Mouse (Mus musculus) MEL (cell line): ENCODE measurements around the gene Schip1. TPM values are rescaled to one million over a fixed set of nuclear protein-coding genes. Genes with fewer than 3 reads are reported as not detected.

Experiments used
- DNase-seq: peaks from one replicate; pipeline ENCODE4 v3.0.0; 2011; ENCODE audit warnings: low read depth, low spot score
- H3K27ac ChIP-seq: 2 replicates; pipeline ENCODE4 v1.5.1; 2012; ENCODE audit warnings: low read depth, mild to moderate bottlenecking, control low read depth, low read length, moderate library complexity; ENCODE audit not compliant: control insufficient read depth
- H3K27me3 ChIP-seq, 2 experiments: fragments of 150-350 bp in 1 of 2; sonication (generic) in 1 of 2; 2 replicates each; pipeline ENCODE4 v1.6.1; 2012; ENCODE audit warnings: low read length in 2 of 2, mild to moderate bottlenecking in 2 of 2, improper control_type of control experiment in 1 of 2, moderate library complexity in 1 of 2; ENCODE audit not compliant: insufficient read depth in 2 of 2, control insufficient read depth in 1 of 2
- H3K36me3 ChIP-seq, 2 experiments: 2 replicates each; pipeline ENCODE4 v1.6.1; 2012 to 2014; ENCODE audit warnings: low read length in 2 of 2, improper control_type of control experiment in 1 of 2, inconsistent platforms in 1 of 2, mild to moderate bottlenecking in 1 of 2; ENCODE audit not compliant: insufficient read depth in 2 of 2, control insufficient read depth in 1 of 2
- H3K4me1 ChIP-seq, 2 experiments: fragments of 150-350 bp in 1 of 2; sonication (generic) in 1 of 2; 2 replicates each; pipeline ENCODE4 v1.6.1; 2012; ENCODE audit warnings: low read length in 2 of 2, improper control_type of control experiment in 1 of 2, mild to moderate bottlenecking in 1 of 2; ENCODE audit not compliant: insufficient read depth in 2 of 2, control insufficient read depth in 1 of 2
- H3K4me3 ChIP-seq, 2 experiments: fragments of 150-350 bp in 1 of 2; sonication (generic) in 1 of 2; 2 replicates each; pipeline ENCODE4 v1.5.1; 2012; ENCODE audit warnings: low read depth in 2 of 2, low read length in 2 of 2, mild to moderate bottlenecking in 2 of 2, moderate library complexity in 2 of 2, control low read depth in 1 of 2, improper control_type of control experiment in 1 of 2; ENCODE audit not compliant: control insufficient read depth in 1 of 2, insufficient read depth in 1 of 2
- H3K79me2 ChIP-seq: 2 replicates; pipeline ENCODE4 v1.6.1; 2012; ENCODE audit warnings: mild to moderate bottlenecking, low read length, moderate library complexity; ENCODE audit not compliant: control insufficient read depth, poor library complexity, insufficient read depth
- H3K9ac ChIP-seq: 2 replicates; pipeline ENCODE4 v1.6.1; 2012; ENCODE audit warnings: low read depth, mild to moderate bottlenecking, control low read depth, low read length, moderate library complexity; ENCODE audit not compliant: control insufficient read depth, poor library complexity, severe bottlenecking
- H3K9me3 ChIP-seq: fragments of 150-350 bp; sonication (generic); replicated peaks from 2 replicates; pipeline ENCODE4 v1.6.1; 2012; ENCODE audit warnings: mild to moderate bottlenecking, low read length, improper control_type of control experiment, moderate library complexity; ENCODE audit not compliant: insufficient read depth
- BHLHE40 ChIP-seq: IDR thresholded peaks from 2 replicates; pipeline ENCODE4 v1.6.1; 2012; ENCODE audit warnings: low read depth, mild to moderate bottlenecking, inconsistent platforms, low read length, improper control_type of control experiment, borderline replicate concordance
- CHD1 ChIP-seq: IDR thresholded peaks from 2 replicates; pipeline ENCODE4 v1.6.1; 2012; ENCODE audit warnings: low read depth, mild to moderate bottlenecking, inconsistent platforms, low read length, improper control_type of control experiment
- CTCF ChIP-seq, 3 experiments: IDR thresholded peaks in 2 of 3; conservative IDR thresholded peaks in 1 of 3; 2 replicates each; pipeline ENCODE4 v1.5.1; 2011 to 2012; ENCODE audit warnings: low read length in 3 of 3, low read depth in 2 of 3, mild to moderate bottlenecking in 2 of 3, improper control_type of control experiment in 1 of 3, inconsistent platforms in 1 of 3, mixed read lengths in 1 of 3, moderate library complexity in 1 of 3; ENCODE audit not compliant: control insufficient read depth in 1 of 3, insufficient read depth in 1 of 3, poor library complexity in 1 of 3, severe bottlenecking in 1 of 3
- ELF1 ChIP-seq: IDR thresholded peaks from 2 replicates; pipeline ENCODE4 v1.6.1; 2014; ENCODE audit warnings: low read depth, mild to moderate bottlenecking, inconsistent platforms, low read length, improper control_type of control experiment, moderate library complexity
- GATA1 ChIP-seq: IDR thresholded peaks from 2 replicates; pipeline ENCODE4 v1.6.1; 2011; ENCODE audit warnings: low read depth, low read length, improper control_type of control experiment
- HCFC1 ChIP-seq: IDR thresholded peaks from 2 replicates; pipeline ENCODE4 v1.6.1; 2012; ENCODE audit warnings: low read depth, mild to moderate bottlenecking, inconsistent platforms, low read length, improper control_type of control experiment, moderate library complexity
- KAT2A ChIP-seq: conservative IDR thresholded peaks from 2 replicates; pipeline ENCODE4 v1.6.1; 2012; ENCODE audit warnings: low read depth, low read length, improper control_type of control experiment, inconsistent platforms
- MAFK ChIP-seq: IDR thresholded peaks from 2 replicates; pipeline ENCODE4 v1.6.1; 2011; ENCODE audit warnings: low read depth, mild to moderate bottlenecking, low read length, improper control_type of control experiment, borderline replicate concordance
- MAX ChIP-seq: IDR thresholded peaks from 2 replicates; pipeline ENCODE4 v1.6.1; 2011; ENCODE audit warnings: low read length, improper control_type of control experiment
- MEF2A ChIP-seq: IDR thresholded peaks from 2 replicates; pipeline ENCODE4 v1.6.1; 2014; ENCODE audit warnings: low read depth, mild to moderate bottlenecking, inconsistent platforms, low read length, improper control_type of control experiment; ENCODE audit not compliant: poor library complexity, insufficient replicate concordance, severe bottlenecking; ENCODE audit errors: extremely low read depth
- MYB ChIP-seq: IDR thresholded peaks from 2 replicates; pipeline ENCODE4 v1.6.1; 2011; ENCODE audit warnings: mild to moderate bottlenecking, low read depth, low read length, improper control_type of control experiment
- MYC ChIP-seq: IDR thresholded peaks from 2 replicates; pipeline ENCODE4 v1.6.1; 2011; ENCODE audit warnings: low read depth, mild to moderate bottlenecking, low read length, improper control_type of control experiment, moderate library complexity
- POLR2AphosphoS5 ChIP-seq: IDR thresholded peaks from 2 replicates; pipeline ENCODE4 v1.6.1; 2012; ENCODE audit warnings: low read depth, borderline replicate concordance, mild to moderate bottlenecking, inconsistent platforms, low read length, moderate library complexity, mixed read lengths
- RAD21 ChIP-seq: IDR thresholded peaks from 2 replicates; pipeline ENCODE4 v1.6.1; 2011; ENCODE audit warnings: mild to moderate bottlenecking, low read depth, low read length, improper control_type of control experiment
- SMC3 ChIP-seq: IDR thresholded peaks from 2 replicates; pipeline ENCODE4 v1.6.1; 2011; ENCODE audit warnings: low read depth, low read length, improper control_type of control experiment
- TBP ChIP-seq: IDR thresholded peaks from 2 replicates; pipeline ENCODE4 v1.8.0; 2011; ENCODE audit warnings: low read depth, low read length, improper control_type of control experiment
- TCF12 ChIP-seq: IDR thresholded peaks from 2 replicates; pipeline ENCODE4 v1.6.1; 2014; ENCODE audit warnings: low read depth, mild to moderate bottlenecking, inconsistent platforms, low read length, improper control_type of control experiment, moderate library complexity
- UBTF ChIP-seq: IDR thresholded peaks from 2 replicates; pipeline ENCODE4 v1.6.1; 2012; ENCODE audit warnings: low read depth, mild to moderate bottlenecking, inconsistent platforms, low read length, improper control_type of control experiment, moderate library complexity, borderline replicate concordance; ENCODE audit not compliant: insufficient read depth
- USF2 ChIP-seq, 2 experiments: IDR thresholded peaks; 2 replicates each; pipeline ENCODE4 v1.6.1; 2011 to 2012; ENCODE audit warnings: improper control_type of control experiment in 2 of 2, low read length in 2 of 2, borderline replicate concordance in 1 of 2, inconsistent platforms in 1 of 2, low read depth in 1 of 2, mild to moderate bottlenecking in 1 of 2; ENCODE audit not compliant: insufficient read depth in 1 of 2
- ZKSCAN1 ChIP-seq: IDR thresholded peaks from 2 replicates; pipeline ENCODE4 v1.6.1; 2012; ENCODE audit warnings: low read depth, mild to moderate bottlenecking, inconsistent platforms, low read length, improper control_type of control experiment, moderate library complexity
- ZMIZ1 ChIP-seq: IDR thresholded peaks from 2 replicates; pipeline ENCODE4 v1.6.1; 2012; ENCODE audit warnings: low read depth, mild to moderate bottlenecking, inconsistent platforms, low read length, improper control_type of control experiment, moderate library complexity
- polyA plus RNA-seq, 2 experiments: library from polyadenylated mRNA; stranded (reverse) in 1 of 2; unstranded in 1 of 2; fragments of >175 nt in 1 of 2; fragments of >200 nt in 1 of 2; gene quantifications; 2 replicates each; pipeline versions ENCODE4 v1.2.1 to v1.2.4; 2012; ENCODE audit warnings: low replicate concordance in 2 of 2, low read depth in 1 of 2; ENCODE audit not compliant: insufficient read length in 2 of 2, insufficient read depth in 1 of 2, missing spikeins in 1 of 2
- total RNA-seq: library from RNA; depleted of rRNA; stranded (reverse); fragments of 300-350 nt; gene quantifications from 2 replicates; pipeline ENCODE4 v1.2.3, GENCODE M21; 2012

Gene Schip1
- total and polyA plus RNA-seq, 3 experiments, result 10.1 to 12.4 TPM; not detected in 1

DNA sequence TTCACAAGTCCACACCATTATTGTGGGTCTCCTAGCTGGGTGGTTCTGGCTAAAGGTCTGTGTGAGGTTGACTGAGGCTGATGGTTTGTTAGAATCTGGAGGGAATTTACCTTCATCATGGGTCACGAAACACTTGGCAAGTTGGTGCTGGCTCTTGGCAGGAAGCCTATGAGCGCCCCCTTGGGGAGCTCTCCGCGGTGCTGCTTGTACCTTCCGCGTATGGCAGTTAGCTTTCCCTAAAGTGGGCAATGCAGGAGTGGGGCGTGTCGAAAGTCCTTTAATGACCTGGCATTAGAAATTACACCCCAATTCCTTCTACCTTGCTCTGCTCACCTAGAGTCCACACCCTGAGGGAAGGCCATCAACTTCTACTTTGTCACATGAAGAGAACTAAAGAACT lies 122.9 kb downstream of the Schip1 start:
- H3K9ac ChIP-seq, result no peak overlapping the region
- no peak overlapping the region for H3K4me3 ChIP-seq
- no peaks in the 10 kb centered on the region for H3K27me3 ChIP-seq
- H3K79me2 ChIP-seq, result no peaks in the 10 kb centered on the region
- no peaks in the 10 kb centered on the region for H3K9me3 ChIP-seq
- TF ChIP-seq USF2 (IDR thresholded peaks at IDR 0.05; ENCODE audit: borderline replicate concordance in 1 of 2, insufficient read depth in 1 of 2, low read depth in 1 of 2, low read length in 2 of 2) (no peak), CTCF (IDR thresholded peaks at IDR 0.05 in 2 of 3, conservative IDR thresholded peaks at IDR 0.05 in 1 of 3; ENCODE audit: control insufficient read depth in 1 of 3, insufficient read depth in 1 of 3, low read depth in 2 of 3, low read length in 3 of 3, poor library complexity in 1 of 3, severe bottlenecking in 1 of 3) (no peak)
- H3K4me1 ChIP-seq, result no peaks in the 10 kb centered on the region
- DNase-seq, result peak; percentile 2
- no peak overlapping the region for H3K27ac ChIP-seq
- H3K36me3 ChIP-seq, result no peaks in the 10 kb centered on the region

DNA sequence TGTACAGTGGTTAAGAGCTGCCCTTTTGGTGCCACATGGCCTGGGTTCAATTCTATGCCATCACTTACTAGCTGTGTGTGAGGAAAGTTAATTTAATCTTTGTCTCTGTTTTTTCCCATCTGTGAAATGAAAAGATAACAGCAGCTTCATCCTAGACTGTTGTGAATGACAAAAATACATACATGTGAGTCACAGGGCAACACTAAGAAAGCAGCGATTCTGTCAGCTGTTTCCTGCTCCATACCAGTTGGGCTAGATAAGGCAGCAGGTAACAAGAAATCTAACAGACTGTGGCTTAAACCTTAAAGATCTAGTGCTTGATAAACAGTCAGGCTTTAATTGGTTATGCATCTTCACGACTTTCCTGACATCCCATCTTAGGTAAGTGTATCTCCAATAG lies 124.5 kb downstream of the Schip1 start:
- Histone ChIP-seq H3K27me3 (no peaks in the 10 kb centered on the region), H3K4me1 (no peaks in the 10 kb centered on the region), H3K4me3 (no peak overlapping the region), H3K36me3 (no peaks in the 10 kb centered on the region), H3K27ac (no peak overlapping the region), H3K79me2 (no peaks in the 10 kb centered on the region), H3K9me3 (no peaks in the 10 kb centered on the region), H3K9ac (no peak overlapping the region)
- no peak for DNase-seq
- TF ChIP-seq POLR2AphosphoS5 (no peak), MEF2A (no peak), MAX (no peak), TCF12 (no peak), UBTF (no peak), SMC3 (no peak), HCFC1 (no peak), BHLHE40 (no peak), TBP (no peak), MAFK (no peak), RAD21 (no peak), ZMIZ1 (no peak), MYC (no peak), ELF1 (no peak), MYB (no peak), CHD1 (no peak), KAT2A (no peak), GATA1 (no peak), ZKSCAN1 (no peak)
